Mouse (Mus musculus): ENCODE measurements around the gene Mmp25. TPM values are rescaled to one million over a fixed set of nuclear protein-coding genes. Genes with fewer than 3 reads are reported as not detected.

Gene Mmp25
- polyA plus RNA-seq, 1 experiment = not detected

GRCm38 (mm10) chr17:23605220-23605619, 39.9 kb downstream of the Mmp25 start:
- Histone ChIP-seq H3K4me3 (no peak overlapping the region), H3K4me2 (ENCODE audit: low read depth) (no peak overlapping the region), H3K36me3 (ENCODE audit: control insufficient read depth, insufficient read depth) (no peaks in the 10 kb centered on the region), H3K27me3 (ENCODE audit: control insufficient read depth, insufficient read depth, insufficient read length) (peaks cover 10% of the 10 kb centered on the region), H3ac (ENCODE audit: control insufficient read depth, insufficient read length) (no peak overlapping the region), H3K79me2 (ENCODE audit: control insufficient read depth, insufficient read depth) (no peaks in the 10 kb centered on the region)
- TF ChIP-seq SRF (IDR thresholded peaks at IDR 0.05; ENCODE audit: control insufficient read depth, insufficient read length, low read depth) = no peak
- no peak for TF ChIP-seq MYOG (IDR thresholded peaks at IDR 0.05; ENCODE audit: control insufficient read depth in 1 of 3, insufficient read depth in 1 of 3, insufficient read length in 2 of 3, low read depth in 2 of 3)
- TF ChIP-seq MAX (IDR thresholded peaks at IDR 0.05; ENCODE audit: low read depth) = no peak
- TF ChIP-seq E2F4 (IDR thresholded peaks at IDR 0.05; ENCODE audit: insufficient read depth) = no peak
- no peak for TF ChIP-seq TCF12 (IDR thresholded peaks at IDR 0.05; ENCODE audit: insufficient read depth, poor library complexity, severe bottlenecking)
- no peak for TF ChIP-seq POLR2A (IDR thresholded peaks at IDR 0.05; ENCODE audit: insufficient read length, low read depth)

GRCm38 (mm10) chr17:23604394-23604793, 40.7 kb downstream of the Mmp25 start:
- Histone ChIP-seq H3ac (ENCODE audit: control insufficient read depth, insufficient read length) (no peak overlapping the region), H3K79me2 (ENCODE audit: control insufficient read depth, insufficient read depth) (no peaks in the 10 kb centered on the region), H3K36me3 (ENCODE audit: control insufficient read depth, insufficient read depth) (no peaks in the 10 kb centered on the region), H3K4me3 (no peak overlapping the region), H3K4me2 (ENCODE audit: low read depth) (no peak overlapping the region), H3K27me3 (ENCODE audit: control insufficient read depth, insufficient read depth, insufficient read length) (peaks cover 2% of the 10 kb centered on the region)
- TF ChIP-seq SRF (IDR thresholded peaks at IDR 0.05; ENCODE audit: control insufficient read depth, insufficient read length, low read depth) (no peak), TCF12 (IDR thresholded peaks at IDR 0.05; ENCODE audit: insufficient read depth, poor library complexity, severe bottlenecking) (no peak), REST (IDR thresholded peaks at IDR 0.05; ENCODE audit: insufficient read depth, insufficient read length) (no peak), USF1 (IDR thresholded peaks at IDR 0.05; ENCODE audit: low read depth) (no peak), POLR2AphosphoS2 (IDR thresholded peaks at IDR 0.05; ENCODE audit: insufficient read length, low read depth) (no peak), MYOD1 (IDR thresholded peaks at IDR 0.05; ENCODE audit: control insufficient read depth in 1 of 3, insufficient read length in 2 of 3, low read depth in 2 of 3) (no peak), MYOG (IDR thresholded peaks at IDR 0.05; ENCODE audit: control insufficient read depth in 1 of 3, insufficient read depth in 1 of 3, insufficient read length in 2 of 3, low read depth in 2 of 3) (no peak), MAX (IDR thresholded peaks at IDR 0.05; ENCODE audit: low read depth) (no peak), POLR2A (IDR thresholded peaks at IDR 0.05; ENCODE audit: insufficient read length, low read depth) (no peak), E2F4 (IDR thresholded peaks at IDR 0.05; ENCODE audit: insufficient read depth) (no peak), CEBPB (IDR thresholded peaks at IDR 0.05; ENCODE audit: insufficient read depth, poor library complexity, severe bottlenecking) (no peak), TCF3 (IDR thresholded peaks at IDR 0.05; ENCODE audit: insufficient read length, low read depth) (no peak)

- Histone ChIP-seq H3K36me3 (ENCODE audit: control insufficient read depth, insufficient read depth) (no peaks in the 10 kb centered on the region), H3ac (ENCODE audit: control insufficient read depth, insufficient read length) (no peak overlapping the region), H3K4me2 (ENCODE audit: low read depth) (no peak overlapping the region), H3K79me2 (ENCODE audit: control insufficient read depth, insufficient read depth) (no peaks in the 10 kb centered on the region), H3K27me3 (ENCODE audit: control insufficient read depth, insufficient read depth, insufficient read length) (no peaks in the 10 kb centered on the region), H3K4me3 (no peak overlapping the region)
- TF ChIP-seq USF1 (IDR thresholded peaks at IDR 0.05; ENCODE audit: low read depth) (no peak), TCF3 (IDR thresholded peaks at IDR 0.05; ENCODE audit: insufficient read length, low read depth) (no peak), CEBPB (IDR thresholded peaks at IDR 0.05; ENCODE audit: insufficient read depth, poor library complexity, severe bottlenecking) (no peak)
These were observed 41.5 kb downstream of the Mmp25 start for GRCm38 (mm10) chr17:23603542-23603941.

- Histone ChIP-seq H3K4me2 (ENCODE audit: low read depth) (no peak overlapping the region), H3K27me3 (ENCODE audit: control insufficient read depth, insufficient read depth, insufficient read length) (no peaks in the 10 kb centered on the region), H3K36me3 (ENCODE audit: control insufficient read depth, insufficient read depth) (no peaks in the 10 kb centered on the region), H3ac (ENCODE audit: control insufficient read depth, insufficient read length) (no peak overlapping the region), H3K79me2 (ENCODE audit: control insufficient read depth, insufficient read depth) (no peaks in the 10 kb centered on the region), H3K4me3 (no peak overlapping the region)
- TF ChIP-seq CEBPB (IDR thresholded peaks at IDR 0.05; ENCODE audit: insufficient read depth, poor library complexity, severe bottlenecking) (no peak), TCF3 (IDR thresholded peaks at IDR 0.05; ENCODE audit: insufficient read length, low read depth) (no peak)
These were observed 42.0 kb downstream of the Mmp25 start for GRCm38 (mm10) chr17:23603077-23603476.

- H3K27me3 ChIP-seq (ENCODE audit: control insufficient read depth, insufficient read depth, insufficient read length) = no peaks in the 10 kb centered on the region
- no peak overlapping the region for H3ac ChIP-seq (ENCODE audit: control insufficient read depth, insufficient read length)
- TF ChIP-seq POLR2A (IDR thresholded peaks at IDR 0.05; ENCODE audit: insufficient read length, low read depth) (no peak), TCF3 (IDR thresholded peaks at IDR 0.05; ENCODE audit: insufficient read length, low read depth) (no peak), USF1 (IDR thresholded peaks at IDR 0.05; ENCODE audit: low read depth) (no peak), REST (IDR thresholded peaks at IDR 0.05; ENCODE audit: insufficient read depth, insufficient read length) (no peak), MYOG (IDR thresholded peaks at IDR 0.05; ENCODE audit: control insufficient read depth in 1 of 3, insufficient read depth in 1 of 3, insufficient read length in 2 of 3, low read depth in 2 of 3) (no peak), SRF (IDR thresholded peaks at IDR 0.05; ENCODE audit: control insufficient read depth, insufficient read length, low read depth) (no peak), E2F4 (IDR thresholded peaks at IDR 0.05; ENCODE audit: insufficient read depth) (no peak), CEBPB (IDR thresholded peaks at IDR 0.05; ENCODE audit: insufficient read depth, poor library complexity, severe bottlenecking) (no peak)
- no peaks in the 10 kb centered on the region for H3K36me3 ChIP-seq (ENCODE audit: control insufficient read depth, insufficient read depth)
- H3K4me3 ChIP-seq = no peak overlapping the region
- no peaks in the 10 kb centered on the region for H3K79me2 ChIP-seq (ENCODE audit: control insufficient read depth, insufficient read depth)
- no peak overlapping the region for H3K4me2 ChIP-seq (ENCODE audit: low read depth)
These were observed 43.1 kb downstream of the Mmp25 start for GRCm38 (mm10) chr17:23601836-23602585.

Data from myocyte (in vitro differentiated cells).